Mouse (Mus musculus) forebrain, embryonic 16.5 days (tissue): Measurements from ENCODE around the gene E030018B13Rik. TPM values are rescaled to one million over a fixed set of nuclear protein-coding genes. Genes with fewer than 3 reads are reported as not detected.
A peak's percentile ranks its signal among the peaks of the same experiment; 100 is the strongest.

Experiments used
- ATAC-seq: fragments of 200-750 bp; cut with Nextera tagmentation; 2 replicates; pipeline ENCODE4 v1.8.0; 2017; ENCODE audit warnings: mild to moderate bottlenecking, moderate library complexity
- H3K27ac ChIP-seq: fragments of 300-500 bp; sonication (generic); 2 replicates; pipeline ENCODE4 v1.5.1; 2014; ENCODE audit warnings: low read length, control low read depth
- H3K27me3 ChIP-seq: fragments of 300-500 bp; sonication (generic); replicated peaks from 2 replicates; pipeline ENCODE4 v1.6.1; 2014; ENCODE audit warnings: low read length; ENCODE audit not compliant: control insufficient read depth, insufficient read depth
- H3K36me3 ChIP-seq: fragments of 300-500 bp; sonication (generic); 2 replicates; pipeline ENCODE4 v1.6.1; 2014; ENCODE audit not compliant: control insufficient read depth, insufficient read depth
- H3K4me1 ChIP-seq: fragments of 300-500 bp; sonication (generic); replicated peaks from 2 replicates; pipeline ENCODE4 v1.6.1; 2014; ENCODE audit warnings: low read length; ENCODE audit not compliant: control insufficient read depth, insufficient read depth
- H3K4me2 ChIP-seq: fragments of 300-500 bp; sonication (generic); 2 replicates; pipeline ENCODE4 v1.6.1; 2014; ENCODE audit warnings: mild to moderate bottlenecking, low read length, control low read depth
- H3K4me3 ChIP-seq: fragments of 300-500 bp; sonication (generic); replicated peaks from 2 replicates; pipeline ENCODE4 v1.5.1; 2014; ENCODE audit warnings: mild to moderate bottlenecking, low read length, control low read depth
- H3K9ac ChIP-seq: fragments of 300-500 bp; sonication (generic); replicated peaks from 2 replicates; pipeline ENCODE4 v1.6.1; 2014; ENCODE audit warnings: low read depth, low read length, control low read depth
- H3K9me3 ChIP-seq: fragments of 300-500 bp; sonication (generic); 2 replicates; pipeline ENCODE4 v1.6.1; 2016; ENCODE audit warnings: low read length; ENCODE audit not compliant: control insufficient read depth
- WGBS: fragments of 180-500 bp; shearing (Covaris S2); extraction: QIAGEN DNeasy Blood & Tissue Kit; methylation state at CpG from one replicate; pipeline ENCODE4 v1.1.7; 2014; 5-methylcytosine and 5-hydroxymethylcytosine counted together
- polyA plus RNA-seq: library from polyadenylated mRNA; unstranded; fragments of >200 nt; fragmentation: Nextera tagmentation; extraction: Ambion mirVana; gene quantifications from 2 replicates; pipeline ENCODE4 v1.2.1, GENCODE M21; 2015

The E030018B13Rik gene
- 0.35 TPM in 1 of 2 replicates, not detected in the other for polyA plus RNA-seq

DNA sequence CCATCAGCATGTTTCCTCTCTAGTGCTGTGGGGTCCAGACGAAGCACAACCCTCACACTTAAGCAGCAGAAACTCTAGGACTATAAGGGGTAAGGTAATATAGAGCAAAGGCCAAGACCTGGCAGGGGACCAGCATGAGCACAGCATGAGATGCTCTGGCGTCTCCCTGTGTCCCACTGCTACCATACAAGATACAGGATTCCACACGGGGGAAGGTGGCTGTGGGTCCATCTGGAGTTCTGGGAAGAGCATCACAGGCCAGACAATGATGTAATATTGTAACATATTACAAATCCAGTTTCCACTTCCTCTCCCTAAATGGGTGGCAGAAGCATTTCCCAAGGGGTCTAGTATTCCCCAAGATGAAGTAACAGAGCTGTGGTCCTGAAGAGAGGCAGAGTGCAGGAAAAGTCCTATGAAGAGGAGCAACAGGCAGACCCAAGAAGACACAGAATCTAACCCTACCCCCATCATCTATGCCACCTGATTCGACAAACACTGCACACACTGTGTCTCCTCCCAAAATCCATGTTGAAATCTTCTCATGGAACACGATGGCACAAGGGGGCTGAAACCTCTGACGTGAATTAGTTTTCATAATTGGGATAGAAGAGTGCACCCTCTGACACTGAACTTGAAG lies at the start of gene E030018B13Rik:
E030018B13Rik (plus strand) TSS at position 590 of the 640 bp plus-strand sequence.
- Histone ChIP-seq H3K27ac (no peak within 1 kb of the TSS; the same call in 1 of the 2 replicates), H3K4me2 (no peak within 1 kb of the TSS), H3K36me3 (no peaks in the 10 kb centered on the region), H3K9ac (no peak within 1 kb of the TSS), H3K9me3 (no peaks in the 10 kb centered on the region), H3K4me3 (no peak within 1 kb of the TSS), H3K27me3 (no peaks in the 10 kb centered on the region), H3K4me1 (peaks cover 30% of the 10 kb centered on the region)
- no peak for ATAC-seq
- WGBS = 81% methylated on average over 6 of the region's 6 CpGs

DNA sequence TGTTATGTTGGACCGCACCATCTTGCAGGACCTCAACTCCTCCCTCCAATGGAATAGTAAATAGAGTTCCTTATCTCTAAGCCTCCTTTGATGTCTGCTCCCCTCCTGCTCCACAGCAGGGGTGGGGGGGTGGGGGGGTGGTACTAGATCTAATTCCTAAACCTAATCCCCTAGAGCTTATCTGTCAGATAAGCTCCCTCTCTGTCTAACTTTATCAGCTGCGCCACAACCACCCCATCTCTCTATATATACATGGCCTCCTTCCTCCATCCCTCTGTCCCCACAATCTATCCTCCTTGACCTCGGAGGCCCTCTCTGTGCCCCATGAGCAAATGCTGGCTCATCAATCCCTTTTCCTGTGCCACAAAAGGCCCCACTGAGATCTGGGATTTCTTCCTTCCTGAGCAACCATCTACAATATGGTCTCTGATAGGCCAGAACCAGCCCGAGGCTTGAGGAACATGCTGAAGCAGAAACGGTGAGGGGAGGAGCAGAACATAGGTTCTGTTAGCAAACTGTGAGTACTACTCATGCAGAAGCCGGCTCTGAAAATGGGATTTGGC lies 48.2 kb upstream of the E030018B13Rik start:
- no peaks in the 10 kb centered on the region for H3K27me3 ChIP-seq
- no peak for ATAC-seq
- no peak overlapping the region for H3K4me2 ChIP-seq
- WGBS = 67% methylated on average over 6 of the region's 6 CpGs
- no peaks in the 10 kb centered on the region for H3K4me1 ChIP-seq
- H3K4me3 ChIP-seq = no peak overlapping the region
- no peaks in the 10 kb centered on the region for H3K9me3 ChIP-seq
- H3K9ac ChIP-seq = no peak overlapping the region
- H3K27ac ChIP-seq = no peak overlapping the region
- H3K36me3 ChIP-seq = no peaks in the 10 kb centered on the region

DNA sequence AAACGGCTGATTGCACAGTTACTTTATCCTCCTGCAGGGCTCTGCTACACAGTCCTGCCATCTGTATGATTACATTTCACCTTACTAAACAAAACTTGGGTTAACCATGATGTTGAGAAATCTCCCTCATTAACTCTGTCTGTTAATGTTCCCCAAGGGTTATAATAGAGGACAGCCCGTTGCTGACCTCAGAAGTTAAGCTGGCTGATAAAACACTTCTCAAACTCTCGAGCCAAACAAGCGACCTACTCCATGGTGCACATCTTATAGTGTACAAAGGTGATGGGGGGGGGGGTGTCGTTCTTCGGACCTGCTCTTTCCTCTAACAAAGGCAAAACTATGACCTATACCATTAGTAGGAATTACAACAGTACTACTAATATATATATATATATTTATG lies 45.0 kb upstream of the E030018B13Rik start:
- Histone ChIP-seq H3K4me2 (no peak overlapping the region), H3K27me3 (no peaks in the 10 kb centered on the region), H3K9ac (no peak overlapping the region), H3K4me1 (no peaks in the 10 kb centered on the region), H3K36me3 (no peaks in the 10 kb centered on the region), H3K4me3 (no peak overlapping the region), H3K27ac (no peak overlapping the region), H3K9me3 (no peaks in the 10 kb centered on the region)
- 80% methylated on average over 6 of the region's 6 CpGs for WGBS
- no peak for ATAC-seq

DNA sequence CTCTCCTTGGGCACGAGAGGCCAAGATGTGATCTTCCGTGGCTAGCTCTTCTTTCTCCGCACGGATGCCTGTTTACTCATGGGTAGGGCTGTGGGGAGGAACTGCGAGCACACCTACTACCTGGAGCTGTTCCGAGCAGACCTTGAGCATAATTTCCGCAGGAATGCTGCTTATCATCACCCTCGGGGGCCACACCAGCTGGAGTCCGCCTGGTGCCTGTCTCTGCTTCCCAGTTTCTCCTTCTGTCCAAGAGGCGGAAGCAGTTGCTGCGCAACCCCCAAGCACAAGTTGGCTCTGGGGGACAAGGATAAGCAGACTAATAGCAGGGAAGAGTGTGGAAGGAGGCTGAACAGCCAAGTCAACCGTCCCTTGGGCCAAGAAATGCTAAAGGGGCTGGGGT lies 42.8 kb upstream of the E030018B13Rik start:
- Histone ChIP-seq H3K9ac (no peak overlapping the region), H3K4me2 (no peak overlapping the region), H3K4me3 (no peak overlapping the region), H3K27me3 (no peaks in the 10 kb centered on the region), H3K36me3 (no peaks in the 10 kb centered on the region), H3K9me3 (no peaks in the 10 kb centered on the region), H3K4me1 (no peaks in the 10 kb centered on the region), H3K27ac (no peak overlapping the region)
- WGBS = 76% methylated on average over 12 of the region's 12 CpGs
- no peak for ATAC-seq

DNA sequence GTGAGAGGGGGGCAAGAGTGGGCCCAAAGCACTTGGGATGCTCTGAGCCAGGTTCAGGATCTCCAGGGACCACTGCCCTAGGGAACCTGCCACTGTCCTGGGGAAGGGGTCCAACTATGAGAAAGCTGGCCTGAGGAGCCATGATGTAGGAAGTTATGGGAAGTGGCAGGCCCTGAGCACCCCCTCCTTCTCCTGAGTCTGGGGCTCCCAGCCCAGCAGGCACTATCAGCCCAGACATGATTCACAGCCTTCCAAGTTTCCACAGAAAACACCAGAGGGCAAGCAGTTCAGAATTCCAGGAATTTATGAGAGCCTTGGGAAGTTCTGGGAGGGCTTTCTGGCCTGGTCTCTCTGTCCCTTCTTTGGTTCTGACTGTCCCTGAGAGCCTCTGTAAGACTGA lies 41.0 kb upstream of the E030018B13Rik start:
- ATAC-seq = no peak
- H3K4me3 ChIP-seq = no peak overlapping the region
- no peaks in the 10 kb centered on the region for H3K27me3 ChIP-seq
- H3K9ac ChIP-seq = no peak overlapping the region
- 0 out of 2 replicates have a peak, but pooled peaks cover 3% of the 10 kb centered on the region for H3K4me1 ChIP-seq
- no peak overlapping the region for H3K4me2 ChIP-seq
- no peaks in the 10 kb centered on the region for H3K36me3 ChIP-seq
- H3K27ac ChIP-seq = no peak overlapping the region
- H3K9me3 ChIP-seq = no peaks in the 10 kb centered on the region

DNA sequence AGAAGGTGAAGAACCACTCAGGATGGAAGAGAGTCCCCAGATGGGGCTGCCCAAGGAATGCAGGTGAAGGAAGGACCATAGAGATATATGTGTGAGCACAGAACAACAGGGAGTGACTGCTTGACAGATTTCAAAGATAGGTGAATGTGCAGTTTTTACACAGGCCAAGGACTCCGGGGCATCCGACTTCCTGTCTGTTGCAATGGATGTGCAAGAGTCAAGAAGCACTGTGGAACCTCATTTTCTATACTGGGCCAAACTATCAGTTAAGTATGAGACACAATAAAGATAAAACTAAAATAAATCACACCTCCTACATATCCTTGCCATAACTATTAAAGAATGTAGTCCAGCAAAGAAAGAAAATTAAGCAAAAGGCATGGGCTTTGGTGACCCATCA lies 40.0 kb upstream of the E030018B13Rik start:
- Histone ChIP-seq H3K4me1 (0 out of 2 replicates have a peak, but pooled peaks cover 3% of the 10 kb centered on the region), H3K9me3 (no peaks in the 10 kb centered on the region), H3K36me3 (no peaks in the 10 kb centered on the region), H3K27me3 (no peaks in the 10 kb centered on the region), H3K27ac (no peak overlapping the region), H3K4me2 (no peak overlapping the region), H3K4me3 (no peak overlapping the region), H3K9ac (no peak overlapping the region)
- 95% methylated on average over 2 of the region's 2 CpGs for WGBS
- no peak for ATAC-seq

DNA sequence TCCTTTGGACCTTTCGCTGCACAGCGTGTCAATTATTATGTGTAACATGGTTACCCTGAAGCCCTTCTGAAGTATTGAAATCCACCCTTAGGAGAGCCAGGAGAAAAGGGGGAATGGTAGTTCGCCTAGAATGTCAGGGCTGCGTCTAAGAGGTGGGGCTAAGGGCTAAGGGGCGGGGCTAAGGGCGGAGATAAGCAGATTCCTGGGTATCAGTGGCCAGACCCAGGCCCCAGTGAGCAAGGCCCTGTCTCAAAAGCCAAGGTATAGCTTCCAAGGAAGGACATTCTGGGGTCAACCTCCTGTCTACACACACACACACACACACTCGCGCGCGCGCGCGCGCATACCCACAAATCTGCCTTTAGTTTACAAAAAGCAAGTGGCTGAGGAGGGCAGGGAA lies 39.0 kb upstream of the E030018B13Rik start:
- Histone ChIP-seq H3K9ac (no peak overlapping the region), H3K27ac (no peak overlapping the region), H3K4me2 (no peak overlapping the region), H3K9me3 (no peaks in the 10 kb centered on the region), H3K27me3 (no peaks in the 10 kb centered on the region), H3K4me3 (no peak overlapping the region), H3K36me3 (no peaks in the 10 kb centered on the region), H3K4me1 (0 out of 2 replicates have a peak, but pooled peaks cover 3% of the 10 kb centered on the region)
- 28% methylated on average over 14 of the region's 14 CpGs for WGBS
- no peak for ATAC-seq

DNA sequence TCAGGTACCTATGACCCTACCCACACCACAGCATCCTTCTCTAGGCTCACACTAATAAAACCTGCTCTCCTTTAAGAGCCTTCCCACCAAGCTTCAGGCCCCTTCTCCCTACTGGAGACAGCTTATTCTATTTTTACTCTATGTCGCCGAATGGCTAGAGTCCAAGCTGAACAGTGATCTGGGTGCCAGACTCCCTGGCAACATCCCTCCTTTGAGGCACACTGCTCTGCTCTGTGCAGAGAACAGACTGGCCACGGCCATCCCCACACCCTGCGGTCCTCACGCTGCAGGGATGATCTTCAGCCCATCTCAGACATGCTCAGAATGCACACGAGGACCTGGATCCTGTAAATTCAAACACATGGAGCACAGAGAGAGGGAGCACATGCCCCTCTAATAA lies 37.1 kb upstream of the E030018B13Rik start:
- Histone ChIP-seq H3K4me3 (no peak overlapping the region), H3K4me2 (no peak overlapping the region), H3K27me3 (no peaks in the 10 kb centered on the region), H3K9me3 (no peaks in the 10 kb centered on the region), H3K27ac (no peak overlapping the region), H3K4me1 (0 out of 2 replicates have a peak, but pooled peaks cover 3% of the 10 kb centered on the region), H3K36me3 (no peaks in the 10 kb centered on the region), H3K9ac (no peak overlapping the region)
- WGBS = 60% methylated on average over 6 of the region's 6 CpGs
- peak; percentile 68 for ATAC-seq

DNA sequence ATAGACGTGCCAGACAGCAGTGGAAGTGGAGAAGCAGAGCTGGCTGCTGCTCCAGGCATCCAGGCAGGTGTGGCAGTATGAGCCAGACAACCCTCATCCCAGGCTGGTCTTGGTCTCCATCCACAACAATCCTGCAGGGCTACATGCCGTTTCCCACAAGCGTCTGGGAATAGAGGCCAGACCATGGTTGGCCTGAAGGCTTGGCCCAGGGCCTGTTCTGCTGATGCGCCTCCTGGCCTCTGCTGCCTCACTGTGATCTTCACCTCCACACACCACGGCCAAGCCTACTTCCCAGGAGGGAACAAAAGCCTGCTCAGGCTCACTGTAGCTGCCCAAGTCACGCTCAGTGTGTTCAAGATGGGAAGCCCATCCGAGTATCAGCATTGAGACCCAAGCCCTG lies 33.9 kb upstream of the E030018B13Rik start:
- WGBS = 87% methylated on average over 7 of the region's 7 CpGs
- Histone ChIP-seq H3K9me3 (no peaks in the 10 kb centered on the region), H3K27me3 (no peaks in the 10 kb centered on the region), H3K4me2 (no peak overlapping the region), H3K27ac (no peak overlapping the region), H3K9ac (no peak overlapping the region), H3K4me3 (no peak overlapping the region), H3K36me3 (no peaks in the 10 kb centered on the region), H3K4me1 (0 out of 2 replicates have a peak, but pooled peaks cover 3% of the 10 kb centered on the region)
- ATAC-seq = no peak
